Mouse (Mus musculus): ENCODE measurements at regions not wholly inside any gene's neighbourhood (a gene's known extent, or its start where the extent isn't known, plus 50 kb on each side); places are given as distances from the start of the nearest gene placed in this dataset.
"Not testable (repeated sequence)": the region's sequence is repeated elsewhere in the genome, so short reads cannot be mapped to it uniquely, and the experiment has no call there.

DNA sequence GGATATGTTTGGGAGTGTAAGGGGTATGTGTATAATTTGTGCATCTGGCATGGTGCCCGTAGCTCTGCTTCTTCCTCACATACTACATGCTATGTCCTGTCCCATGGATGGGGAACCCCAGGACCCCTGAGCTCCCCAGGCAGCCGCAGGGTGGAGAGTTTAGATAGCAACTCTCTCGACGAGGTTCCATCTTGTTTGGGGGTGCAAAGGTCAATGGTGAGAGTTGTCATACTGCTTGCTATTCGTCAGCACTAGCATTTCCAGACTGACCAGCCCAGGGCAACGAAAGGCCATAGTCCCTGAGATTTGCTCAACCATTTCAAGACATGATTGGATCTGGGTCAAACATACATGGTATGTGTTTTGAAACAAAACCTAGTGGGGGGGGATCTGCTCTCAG lies 71.4 kb downstream of the Cryaa start:
- no peaks in the 10 kb centered on the region for H3K9me3 ChIP-seq (ENCODE audit: low read length)
- H3K27me3 ChIP-seq (ENCODE audit: insufficient read depth, low read length) = no peaks in the 10 kb centered on the region
- no peak overlapping the region for H3K4me3 ChIP-seq (ENCODE audit: low read length)
- H3K9ac ChIP-seq (replicated peaks; ENCODE audit: low read length) = no peak overlapping the region
- H3K4me1 ChIP-seq (ENCODE audit: insufficient read depth, low read length) = peaks cover 24% of the 10 kb centered on the region
- ATAC-seq (ENCODE audit: low FRiP score, low TSS enrichment) = no peak
- H3K36me3 ChIP-seq (ENCODE audit: insufficient read depth, low read length) = no peaks in the 10 kb centered on the region
- WGBS = 73% methylated on average over 6 of the region's 6 CpGs
- H3K27ac ChIP-seq (ENCODE audit: low read length) = no peak overlapping the region
- H3K4me2 ChIP-seq (replicated peaks; ENCODE audit: low read depth, low read length) = no peak overlapping the region

DNA sequence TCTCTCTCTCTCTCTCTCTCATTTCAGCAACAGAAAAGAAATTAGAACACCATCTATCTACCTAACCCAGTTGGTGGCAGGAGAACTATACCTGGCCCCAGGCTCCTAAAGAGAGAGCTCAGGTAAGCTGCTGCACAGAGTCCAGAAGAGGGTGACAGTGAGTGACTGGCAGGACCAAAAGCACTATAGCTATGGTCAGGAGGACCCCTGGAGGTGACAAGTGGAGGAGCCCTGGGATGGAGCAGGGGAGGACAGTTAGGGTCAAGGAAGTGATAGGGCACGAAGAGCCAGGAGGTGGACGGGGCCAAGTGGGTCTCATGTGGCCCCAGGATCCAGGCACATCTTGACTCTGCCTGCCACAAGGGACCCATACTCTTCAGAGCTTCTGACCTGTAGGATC lies 73.7 kb downstream of the Cryaa start:
- H3K9ac ChIP-seq (replicated peaks; ENCODE audit: low read length) = no peak overlapping the region
- no peaks in the 10 kb centered on the region for H3K27me3 ChIP-seq (ENCODE audit: insufficient read depth, low read length)
- H3K27ac ChIP-seq (ENCODE audit: low read length) = no peak overlapping the region
- no peak overlapping the region for H3K4me3 ChIP-seq (ENCODE audit: low read length)
- whole genome bisulfite sequencing = 86% methylated on average over 2 of the region's 2 CpGs
- H3K4me1 ChIP-seq (ENCODE audit: insufficient read depth, low read length) = peaks cover 19% of the 10 kb centered on the region
- H3K4me2 ChIP-seq (replicated peaks; ENCODE audit: low read depth, low read length) = no peak overlapping the region
- no peaks in the 10 kb centered on the region for H3K36me3 ChIP-seq (ENCODE audit: insufficient read depth, low read length)
- no peak for ATAC-seq (ENCODE audit: low FRiP score, low TSS enrichment)
- H3K9me3 ChIP-seq (ENCODE audit: low read length) = peaks cover 5% of the 10 kb centered on the region; the same call in 1 of the 2 replicates

- Histone ChIP-seq H3K9me3 (ENCODE audit: low read length) (peaks cover 5% of the 10 kb centered on the region; the same call in 1 of the 2 replicates), H3K4me1 (ENCODE audit: insufficient read depth, low read length) (no peaks in the 10 kb centered on the region), H3K4me2 (replicated peaks; ENCODE audit: low read depth, low read length) (no peak overlapping the region), H3K36me3 (ENCODE audit: insufficient read depth, low read length) (no peaks in the 10 kb centered on the region), H3K9ac (replicated peaks; ENCODE audit: low read length) (no peak overlapping the region), H3K27ac (ENCODE audit: low read length) (no peak overlapping the region), H3K27me3 (ENCODE audit: insufficient read depth, low read length) (no peaks in the 10 kb centered on the region), H3K4me3 (ENCODE audit: low read length) (no peak overlapping the region)
- WGBS = 73% methylated on average over 9 of the region's 9 CpGs
- ATAC-seq (ENCODE audit: low FRiP score, low TSS enrichment) = no peak
Observed at GRCm38 (mm10) chr17:31753113-31753858, 75.7 kb downstream of the Cryaa start.

DNA sequence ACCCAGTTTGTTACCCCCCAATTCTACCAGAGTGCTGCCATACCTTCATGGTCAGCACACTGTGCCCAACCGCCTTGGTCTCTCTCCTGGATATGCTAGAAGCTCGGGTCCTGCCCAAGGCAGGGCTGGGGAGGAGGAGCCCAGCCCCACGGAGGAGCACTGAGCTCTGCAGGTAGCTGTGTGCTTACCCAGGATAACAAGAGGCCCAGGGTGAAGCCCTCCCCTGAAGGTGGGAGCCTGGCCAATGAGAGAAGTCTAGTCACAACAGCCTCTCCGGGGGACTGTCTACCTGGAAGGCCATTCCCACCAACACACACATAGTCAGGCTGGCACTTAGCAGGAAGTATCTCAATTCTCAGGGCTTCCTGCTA lies 76.2 kb downstream of the Cryaa start:
- no peak for ATAC-seq (ENCODE audit: low FRiP score, low TSS enrichment)
- peaks cover 5% of the 10 kb centered on the region; the same call in 1 of the 2 replicates for H3K9me3 ChIP-seq (ENCODE audit: low read length)
- no peak overlapping the region for H3K27ac ChIP-seq (ENCODE audit: low read length)
- H3K4me1 ChIP-seq (ENCODE audit: insufficient read depth, low read length) = no peaks in the 10 kb centered on the region
- no peak overlapping the region for H3K4me3 ChIP-seq (ENCODE audit: low read length)
- no peaks in the 10 kb centered on the region for H3K36me3 ChIP-seq (ENCODE audit: insufficient read depth, low read length)
- WGBS = 57% methylated on average over 4 of the region's 4 CpGs
- no peak overlapping the region for H3K4me2 ChIP-seq (replicated peaks; ENCODE audit: low read depth, low read length)
- no peaks in the 10 kb centered on the region for H3K27me3 ChIP-seq (ENCODE audit: insufficient read depth, low read length)
- no peak overlapping the region for H3K9ac ChIP-seq (replicated peaks; ENCODE audit: low read length)

DNA sequence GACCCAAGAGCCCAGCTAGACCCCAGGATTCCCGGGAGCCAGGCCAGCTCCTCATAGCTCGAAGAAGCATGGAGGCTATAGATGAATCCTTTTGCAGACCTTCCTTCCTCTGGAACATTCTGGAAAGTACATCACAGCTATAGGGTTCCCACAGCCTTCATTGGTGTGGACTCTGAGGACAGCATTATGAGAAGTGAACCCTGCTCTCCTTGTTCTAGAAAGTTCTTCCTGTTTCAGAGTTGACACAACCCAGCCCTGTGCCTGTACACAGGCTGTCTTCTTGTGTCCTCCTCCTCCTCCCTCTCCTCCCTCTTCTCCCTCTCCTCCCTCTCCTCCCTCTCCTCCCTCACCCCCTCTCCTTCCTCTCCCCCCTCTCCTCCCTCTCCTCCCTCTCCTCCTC lies 82.9 kb downstream of the Cryaa start:
- Histone ChIP-seq H3K4me2 (replicated peaks; ENCODE audit: low read depth, low read length) (no peak overlapping the region), H3K9ac (replicated peaks; ENCODE audit: low read length) (no peak overlapping the region), H3K36me3 (ENCODE audit: insufficient read depth, low read length) (no peaks in the 10 kb centered on the region), H3K27ac (ENCODE audit: low read length) (no peak overlapping the region), H3K4me1 (ENCODE audit: insufficient read depth, low read length) (no peaks in the 10 kb centered on the region), H3K4me3 (ENCODE audit: low read length) (no peak overlapping the region), H3K27me3 (ENCODE audit: insufficient read depth, low read length) (no peaks in the 10 kb centered on the region), H3K9me3 (ENCODE audit: low read length) (peaks cover 5% of the 10 kb centered on the region; the same call in 1 of the 2 replicates)
- WGBS = 87% methylated on average over 2 of the region's 2 CpGs
- no peak for ATAC-seq (ENCODE audit: low FRiP score, low TSS enrichment)

DNA sequence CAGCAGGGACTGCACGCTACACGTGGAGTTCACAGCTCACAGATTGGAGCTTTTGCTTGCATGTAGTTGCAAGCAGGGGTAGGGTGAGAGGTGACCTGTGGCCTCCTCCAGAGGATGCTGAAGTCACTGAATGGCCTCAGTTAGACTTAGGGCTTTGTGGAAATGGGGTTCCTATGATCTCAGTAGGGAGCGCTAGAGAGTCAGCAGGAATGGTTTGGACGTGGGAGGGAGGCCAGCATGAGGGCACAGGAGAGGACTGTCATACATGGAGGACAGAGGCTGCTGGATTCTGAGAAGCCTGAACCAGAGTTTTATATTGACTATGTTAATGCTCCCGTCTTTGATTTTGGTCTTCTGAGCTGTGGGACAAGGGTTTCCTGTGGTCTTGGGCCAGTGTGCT lies 85.5 kb downstream of the Cryaa start:
- no peak overlapping the region for H3K4me2 ChIP-seq (replicated peaks; ENCODE audit: low read depth, low read length)
- no peak overlapping the region for H3K4me3 ChIP-seq (ENCODE audit: low read length)
- H3K27me3 ChIP-seq (ENCODE audit: insufficient read depth, low read length) = no peaks in the 10 kb centered on the region
- 58% methylated on average over 5 of the region's 5 CpGs for WGBS
- no peak overlapping the region for H3K9ac ChIP-seq (replicated peaks; ENCODE audit: low read length)
- no peaks in the 10 kb centered on the region for H3K36me3 ChIP-seq (ENCODE audit: insufficient read depth, low read length)
- H3K27ac ChIP-seq (ENCODE audit: low read length) = no peak overlapping the region
- no peak for ATAC-seq (ENCODE audit: low FRiP score, low TSS enrichment)
- peaks cover 9% of the 10 kb centered on the region for H3K4me1 ChIP-seq (ENCODE audit: insufficient read depth, low read length)
- no peaks in the 10 kb centered on the region for H3K9me3 ChIP-seq (ENCODE audit: low read length)

- peaks cover 11% of the 10 kb centered on the region for H3K4me1 ChIP-seq (ENCODE audit: insufficient read depth, low read length)
- peak overlapping the region; percentile 25; the same call in 1 of the 2 replicates for H3K27ac ChIP-seq (ENCODE audit: low read length)
- no peaks in the 10 kb centered on the region for H3K27me3 ChIP-seq (ENCODE audit: insufficient read depth, low read length)
- 31% methylated on average over 25 of the region's 25 CpGs for WGBS
- peak overlapping the region; percentile 39 for H3K9ac ChIP-seq (replicated peaks; ENCODE audit: low read length)
- ATAC-seq (ENCODE audit: low FRiP score, low TSS enrichment) = peak; percentile 50; the same call in 1 of the 2 replicates
- H3K4me3 ChIP-seq (ENCODE audit: low read length) = no peak overlapping the region
- H3K36me3 ChIP-seq (ENCODE audit: insufficient read depth, low read length) = no peaks in the 10 kb centered on the region
- no peak overlapping the region for H3K4me2 ChIP-seq (replicated peaks; ENCODE audit: low read depth, low read length)
- 0 out of 2 replicates have a peak, but pooled peaks cover 4% of the 10 kb centered on the region for H3K9me3 ChIP-seq (ENCODE audit: low read length)
Observed at GRCm38 (mm10) chr17:31766779-31767697, 88.6 kb downstream of the Sik1 start.

DNA sequence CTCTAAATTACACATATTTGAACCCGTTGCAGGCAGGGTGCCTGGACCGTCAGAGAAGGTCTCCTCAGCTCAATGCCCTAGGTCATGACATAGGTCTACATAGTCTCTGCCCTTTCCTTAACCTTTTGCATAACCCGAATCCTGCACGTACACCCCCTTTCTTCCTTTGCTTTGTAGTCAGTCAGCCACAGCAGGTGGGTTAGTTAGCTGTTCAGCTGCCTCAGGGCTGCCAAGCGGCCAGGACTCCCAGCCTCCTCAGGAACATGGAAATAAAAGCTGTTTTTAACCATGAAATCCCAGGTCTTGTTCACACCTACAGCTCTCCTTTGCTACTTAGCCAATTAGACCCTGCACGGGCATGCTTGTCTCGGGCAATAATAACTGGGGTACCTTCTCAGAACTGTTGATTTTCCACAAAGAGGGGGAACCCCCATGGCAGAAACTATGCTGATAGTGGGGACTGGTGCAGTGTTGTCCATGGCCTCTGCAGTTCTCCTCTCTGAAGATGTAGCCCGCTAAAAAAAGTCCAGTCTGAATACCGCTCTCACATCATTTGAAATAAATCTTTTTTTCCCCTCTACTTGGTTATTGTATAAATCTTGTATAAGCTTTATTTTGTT lies 83.3 kb downstream of the Sik1 start:
- WGBS = 53% methylated on average over 9 of the region's 9 CpGs
- no peak overlapping the region for H3K27ac ChIP-seq (ENCODE audit: low read length)

GRCm38 (mm10) chr17:31773882-31774281 lies 81.7 kb downstream of the Sik1 start:
- not testable (repeated sequence) for H3K9ac ChIP-seq (replicated peaks; ENCODE audit: low read length); ATAC-seq (ENCODE audit: low FRiP score, low TSS enrichment); H3K27me3 ChIP-seq (ENCODE audit: insufficient read depth, low read length); H3K4me2 ChIP-seq (replicated peaks; ENCODE audit: low read depth, low read length); H3K27ac ChIP-seq (ENCODE audit: low read length); H3K36me3 ChIP-seq (ENCODE audit: insufficient read depth, low read length); H3K9me3 ChIP-seq (ENCODE audit: low read length); H3K4me3 ChIP-seq (ENCODE audit: low read length)
- H3K4me1 ChIP-seq (ENCODE audit: insufficient read depth, low read length) = peaks cover 36% of the 10 kb centered on the region

More for the DNA sequence above, 83.3 kb downstream of the Sik1 start:
- no peak overlapping the region for H3K9ac ChIP-seq (replicated peaks; ENCODE audit: low read length)
- H3K36me3 ChIP-seq (ENCODE audit: insufficient read depth, low read length) = no peaks in the 10 kb centered on the region
- no peak overlapping the region for H3K4me3 ChIP-seq (ENCODE audit: low read length)
- peaks cover 23% of the 10 kb centered on the region for H3K4me1 ChIP-seq (ENCODE audit: insufficient read depth, low read length)
- 0 out of 2 replicates have a peak, but pooled peaks cover 4% of the 10 kb centered on the region for H3K9me3 ChIP-seq (ENCODE audit: low read length)
- H3K27me3 ChIP-seq (ENCODE audit: insufficient read depth, low read length) = no peaks in the 10 kb centered on the region
- ATAC-seq (ENCODE audit: low FRiP score, low TSS enrichment) = no peak
- H3K4me2 ChIP-seq (replicated peaks; ENCODE audit: low read depth, low read length) = no peak overlapping the region

Data from kidney, embryonic 16.5 days (tissue).